Mouse (Mus musculus) stomach, postnatal 0 days (tissue): ENCODE measurements around the gene Lrig3.

ENCODE experiments used
- CTCF ChIP-seq: IDR thresholded peaks from 2 replicates; pipeline ENCODE4 v1.5.1; 2016; ENCODE audit warnings: antibody characterized with exemption, low read depth, mild to moderate bottlenecking, moderate library complexity
- EP300 ChIP-seq: optimal IDR thresholded peaks from 2 replicates; pipeline ENCODE3; 2016; ENCODE audit warnings: antibody characterized with exemption

DNA sequence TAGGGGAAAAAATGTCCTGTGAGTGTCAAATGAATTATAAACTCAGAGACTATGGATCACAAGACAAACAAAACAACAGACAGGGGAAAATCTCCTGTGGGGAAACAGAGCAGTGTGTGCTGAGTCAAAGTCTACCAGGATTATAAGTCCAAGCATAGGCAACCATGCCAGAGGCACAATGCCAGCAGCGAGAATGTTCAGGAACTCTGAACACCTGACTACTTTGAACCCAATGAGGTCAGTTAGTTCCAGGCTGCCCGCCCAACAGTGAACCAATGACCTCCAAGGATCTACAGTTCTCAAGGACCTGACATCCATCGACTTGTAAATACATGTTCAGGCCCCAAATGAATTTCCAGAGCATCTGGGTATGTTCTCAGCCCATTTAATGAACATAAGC lies 36.0 kb upstream of the Lrig3 start:
- TF ChIP-seq CTCF (no peak), EP300 (no peak)
